Mouse (Mus musculus) heart, postnatal 14 days (tissue): ENCODE results near the gene Pi4kb. TPM values are rescaled to one million over a fixed set of nuclear protein-coding genes. Genes with fewer than 3 reads are reported as not detected.
"Not testable (repeated sequence)": the region's sequence is repeated elsewhere in the genome, so short reads cannot be mapped to it uniquely, and the experiment has no call there.

Experiments
- DNase-seq, 2 experiments: peaks; one replicate each; pipeline ENCODE4 v3.0.0; 2021 to 2022
- intact Hi-C: fragments of 180-260 bp; cut with DNase I; formaldehyde crosslinking; loops from one replicate; pipeline ENCODE4 v1.15.1; 2025
- total RNA-seq, 2 experiments: library from RNA; stranded (reverse); gene quantifications; 2 replicates each; pipeline ENCODE4 v1.2.3; 2021

Gene Pi4kb
- total RNA-seq, 2 experiments from 2014 or later, result 33.5 to 35.3 TPM

DNA sequence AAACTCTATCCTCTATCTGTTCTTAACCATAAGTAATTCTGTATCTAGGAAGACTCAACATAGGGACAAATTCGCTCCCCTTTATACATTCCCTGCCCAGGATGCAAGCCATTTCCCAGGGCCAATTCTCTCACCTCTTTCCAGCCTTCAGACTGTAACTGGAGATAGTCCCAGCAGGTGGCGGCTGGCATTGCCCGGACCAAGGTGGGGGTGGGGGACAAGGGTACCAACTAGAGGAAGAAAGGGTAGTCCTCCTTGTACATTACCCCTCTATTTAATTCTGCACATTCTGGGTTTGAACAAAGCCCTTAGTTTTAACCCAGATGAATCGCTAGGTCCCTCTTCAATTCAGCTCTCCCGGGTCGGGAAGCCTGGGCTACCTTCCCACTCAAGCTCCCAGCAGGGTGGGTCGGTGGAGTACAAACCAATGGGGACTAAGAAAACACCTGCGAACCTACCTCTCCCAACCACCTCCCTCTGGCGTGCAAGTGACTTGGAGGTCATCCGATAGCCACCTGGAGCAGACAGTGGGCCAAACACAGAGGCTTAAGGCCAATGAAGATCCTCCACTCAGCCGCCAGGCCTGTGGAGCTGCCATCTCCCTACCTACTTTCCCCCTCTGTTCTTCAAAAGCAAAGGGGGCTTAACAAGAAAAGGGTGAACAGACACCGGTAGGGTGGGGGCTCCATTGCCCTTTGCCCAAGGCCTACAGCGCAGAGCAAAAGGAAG lies 39.3 kb downstream of the Pi4kb start:
- peak in 1 of 2 experiments; percentile 21 for DNase-seq
- intact Hi-C loops, result no loop called here

DNA sequence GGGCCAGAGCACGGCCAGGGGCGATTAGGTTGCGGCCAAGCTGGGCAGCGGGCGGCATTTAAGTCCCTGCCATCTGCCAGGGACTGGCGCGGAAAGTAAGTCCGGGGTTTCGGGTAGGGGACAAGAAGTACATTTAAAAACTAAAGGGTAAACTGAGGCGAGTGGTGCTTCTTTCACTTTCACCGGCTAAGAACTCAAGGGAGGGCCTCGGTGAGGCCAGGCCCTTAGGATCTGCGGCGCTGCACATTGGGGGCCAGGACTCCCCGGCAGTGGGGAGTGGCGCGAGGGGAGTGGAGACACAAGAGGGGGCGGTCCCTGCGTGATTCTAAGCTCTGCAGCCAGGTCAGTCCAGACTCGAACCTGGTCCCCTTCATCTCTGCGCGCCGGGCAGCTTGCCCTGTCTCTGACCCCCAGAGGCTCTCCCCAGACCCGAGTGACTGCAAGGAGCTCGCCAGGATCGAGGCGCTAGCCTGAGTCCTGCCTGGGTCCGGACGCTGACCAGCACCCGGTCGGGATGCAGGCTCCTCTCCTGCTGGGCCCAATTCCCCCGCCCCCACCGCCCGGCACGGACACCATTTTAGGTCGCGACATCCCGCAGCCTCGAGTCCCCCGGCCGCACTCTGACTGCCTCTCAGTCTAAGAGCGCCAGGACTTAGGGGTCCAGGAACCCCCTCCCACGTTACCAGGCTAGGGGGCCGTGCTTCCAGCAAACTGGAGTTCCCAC lies 40.1 kb downstream of the Pi4kb start:
- intact Hi-C loops, result no loop called here
- DNase-seq, result peak; percentile 48 to 51

DNA sequence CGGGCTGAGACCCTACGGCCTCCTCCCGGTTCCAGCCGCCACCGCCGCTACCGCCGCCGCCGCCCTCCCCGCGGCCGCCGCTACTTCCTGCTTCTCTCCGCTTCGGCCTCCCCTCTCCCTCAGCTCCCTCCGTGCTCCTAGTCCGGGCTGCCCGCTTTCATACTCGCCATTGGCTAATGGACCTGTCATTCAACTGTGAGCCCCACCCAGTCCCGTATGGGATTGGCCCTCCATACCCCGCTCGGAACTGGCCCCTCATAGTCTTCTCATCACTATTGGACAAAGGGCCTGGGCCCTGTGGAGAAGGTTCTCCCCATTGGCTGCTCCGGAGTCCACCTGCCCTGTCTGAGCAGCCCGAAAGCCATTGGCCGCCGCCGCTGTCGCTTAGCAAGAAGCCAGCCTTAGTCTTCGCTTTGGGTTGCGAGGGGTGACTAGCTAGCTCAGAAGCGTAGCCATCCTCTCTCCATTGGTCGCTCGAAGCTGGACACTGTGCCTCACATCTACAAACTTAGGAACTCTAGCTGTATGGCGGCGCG lies 40.9 kb downstream of the Pi4kb start, which contains the start of gene Zfp687:
Gene Zfp687, minus strand, starts transcription at position 112 of the 536 bp plus-strand sequence.
- peak; percentile 98 to 99 for DNase-seq
- intact Hi-C loops, result no loop called here

DNA sequence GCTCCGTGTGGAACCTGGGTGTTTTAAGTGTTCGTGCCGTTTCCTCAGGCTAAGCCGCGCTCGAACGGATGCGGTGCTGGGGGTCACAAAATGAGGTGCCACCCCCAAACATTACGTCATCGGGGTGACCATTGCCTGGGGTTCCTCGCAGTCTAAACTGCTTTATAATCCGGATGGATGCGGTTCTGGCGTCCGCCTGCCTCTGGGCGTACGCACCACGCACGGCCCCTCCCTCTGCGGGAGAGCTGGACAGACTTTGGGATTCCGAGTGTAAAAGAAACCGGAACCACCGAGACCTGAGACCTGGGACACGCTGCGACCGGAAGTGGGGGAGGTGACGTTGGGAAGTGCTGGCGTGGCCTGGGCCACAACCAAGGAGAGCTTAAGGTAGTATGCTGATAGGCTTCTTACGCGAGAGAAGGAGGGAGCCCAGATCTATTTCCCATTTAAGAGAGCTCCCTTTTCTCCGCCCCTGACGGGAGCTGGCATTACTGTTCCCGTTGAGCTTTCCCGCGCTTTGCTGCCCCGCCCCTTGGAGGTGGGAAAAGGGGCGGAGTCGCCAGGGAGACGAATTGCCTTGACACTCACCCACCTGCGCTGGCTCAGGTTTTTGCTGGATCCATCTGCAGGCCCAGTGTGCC lies 41.5 kb downstream of the Pi4kb start:
- DNase-seq, result peak; percentile 91 to 93
- intact Hi-C loops, result no loop called here

DNA sequence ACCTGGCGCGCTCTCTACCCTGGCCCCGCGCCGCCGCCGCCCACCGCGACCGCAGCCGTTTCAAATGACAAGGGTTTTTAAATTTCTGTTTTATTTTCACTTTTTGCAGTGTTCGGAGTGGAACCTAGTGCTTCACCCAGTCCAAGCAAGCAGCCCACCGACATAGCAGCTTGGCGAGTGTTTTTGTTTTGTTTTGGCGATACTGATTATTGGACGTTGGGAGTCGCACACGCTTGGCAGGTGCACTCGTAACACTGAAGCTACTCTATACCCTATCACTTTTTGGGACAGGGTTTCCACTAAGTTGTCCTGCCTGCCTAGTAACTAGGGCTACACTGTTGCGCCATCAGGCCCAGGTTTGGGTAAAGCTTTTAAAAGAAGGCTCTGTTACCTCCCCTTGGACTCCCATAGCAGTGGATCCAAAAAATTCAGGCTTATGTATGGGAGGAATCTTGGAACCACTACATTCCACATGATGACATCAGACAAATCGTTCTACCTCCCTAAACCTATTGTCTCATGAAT lies 42.1 kb downstream of the Pi4kb start:
- intact Hi-C loops, result no loop called here
- DNase-seq, result no peak

DNA sequence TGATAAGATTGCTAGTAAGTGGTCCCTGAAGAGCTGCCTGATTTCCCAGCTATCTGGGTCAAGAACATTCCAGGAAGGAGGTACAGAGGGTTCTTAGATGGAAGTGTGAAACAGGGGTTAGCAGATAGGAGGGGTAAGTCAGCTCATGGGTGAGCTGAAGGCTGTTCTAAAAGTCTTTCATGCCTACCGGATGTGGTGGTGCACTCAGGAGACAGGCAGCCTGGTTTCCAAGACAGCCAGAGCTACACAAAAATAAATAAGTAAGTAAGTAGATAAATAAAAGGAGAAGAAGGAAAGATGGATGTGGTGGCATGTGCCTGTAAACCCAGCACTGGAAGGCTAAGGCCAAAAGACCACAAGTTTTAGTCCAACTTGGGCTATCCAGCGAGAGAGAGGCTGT lies 44.2 kb downstream of the Pi4kb start:
- intact Hi-C loops, result no loop called here
- DNase-seq, result no peak

DNA sequence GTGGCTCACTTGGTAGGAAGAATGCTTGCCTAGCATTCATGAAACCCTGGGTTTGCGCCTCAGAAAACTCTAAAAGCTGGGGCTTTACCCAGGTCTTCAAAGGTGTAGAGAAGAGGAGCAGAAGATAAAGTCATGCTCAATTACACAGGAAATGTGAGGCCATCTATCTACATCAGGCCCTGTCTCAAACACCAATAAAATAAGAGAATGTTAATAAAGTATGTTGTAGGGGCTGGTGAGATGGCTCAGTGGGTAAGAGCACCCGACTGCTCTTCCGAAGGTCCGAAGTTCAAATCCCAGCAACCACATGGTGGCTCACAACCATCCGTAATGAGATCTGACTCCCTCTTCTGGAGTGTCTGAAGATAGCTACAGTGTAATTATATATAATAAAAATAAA lies 46.4 kb downstream of the Pi4kb start:
- DNase-seq, intact Hi-C loops: not testable (repeated sequence)

DNA sequence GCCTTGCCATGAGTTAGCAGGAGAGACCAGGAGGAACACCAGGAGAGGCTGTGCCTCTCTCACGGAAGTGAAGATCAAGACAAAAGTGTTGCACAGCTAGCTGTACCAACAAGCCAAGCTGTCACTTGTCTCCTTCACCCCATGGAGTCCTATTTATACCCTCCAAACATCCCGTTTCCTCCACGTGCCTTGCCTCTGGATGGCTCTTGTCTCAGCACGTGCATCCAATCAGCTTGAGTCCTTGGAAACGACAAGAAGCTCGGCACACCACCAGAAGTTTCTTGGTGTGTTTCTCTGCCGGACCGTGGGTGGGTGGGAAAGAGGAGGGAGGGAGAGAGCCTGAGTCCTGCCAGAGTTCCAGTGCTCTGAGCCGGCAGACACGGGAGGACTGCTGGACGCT lies 50.0 kb downstream of the Pi4kb start:
- intact Hi-C loops, result no loop called here
- DNase-seq, result peak; percentile 51 to 74

DNA sequence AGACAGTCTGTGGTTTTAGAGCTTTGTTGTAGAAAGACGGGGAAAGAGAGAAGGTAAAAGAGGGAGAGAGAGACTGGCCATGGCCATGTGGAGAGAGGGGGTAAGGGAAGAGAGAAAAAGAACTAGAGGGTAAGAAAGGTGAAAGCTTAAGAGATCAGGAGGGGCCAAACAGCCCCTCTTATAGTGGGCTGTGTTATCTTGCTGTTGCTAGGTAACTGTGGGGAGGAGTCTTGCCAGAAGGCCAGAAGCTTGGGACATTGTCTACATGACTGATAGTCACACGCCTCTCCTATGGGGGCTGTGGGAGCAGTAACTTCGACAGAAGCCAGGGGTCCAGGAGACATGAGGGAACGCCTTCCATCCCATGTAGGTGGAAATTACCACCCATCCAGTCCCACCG lies 50.7 kb downstream of the Pi4kb start:
- DNase-seq, result no peak
- intact Hi-C loops, result no loop called here

DNA sequence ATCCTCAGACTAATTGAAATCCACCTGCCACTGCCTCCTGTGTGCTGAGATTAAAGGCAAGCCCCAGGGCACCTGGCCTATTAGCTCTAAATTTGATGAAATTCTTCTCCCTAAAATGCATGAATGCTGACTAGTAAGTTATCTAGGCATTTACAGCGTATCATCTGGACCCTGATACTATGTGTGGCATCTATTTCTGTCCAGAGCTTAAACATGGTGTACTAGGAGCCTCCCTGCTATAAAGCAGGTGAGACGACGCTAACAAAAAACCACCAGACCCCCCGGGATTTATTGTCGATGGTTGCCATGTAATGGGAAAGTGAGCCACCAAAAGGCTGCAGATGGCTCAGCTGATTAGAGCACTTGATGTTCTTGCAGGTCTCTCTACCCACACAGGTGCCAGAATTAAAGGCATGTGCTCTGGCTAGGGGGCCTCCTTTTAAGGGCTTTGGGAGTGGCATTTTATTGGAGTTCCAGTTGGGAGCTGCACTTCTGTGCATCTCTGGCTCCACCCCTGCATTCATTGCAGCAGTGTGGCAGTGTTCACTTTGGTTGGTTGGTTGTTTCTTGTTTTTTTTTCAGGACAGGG lies 52.6 kb downstream of the Pi4kb start:
- intact Hi-C loops, result no loop called here
- DNase-seq, result no peak

DNA sequence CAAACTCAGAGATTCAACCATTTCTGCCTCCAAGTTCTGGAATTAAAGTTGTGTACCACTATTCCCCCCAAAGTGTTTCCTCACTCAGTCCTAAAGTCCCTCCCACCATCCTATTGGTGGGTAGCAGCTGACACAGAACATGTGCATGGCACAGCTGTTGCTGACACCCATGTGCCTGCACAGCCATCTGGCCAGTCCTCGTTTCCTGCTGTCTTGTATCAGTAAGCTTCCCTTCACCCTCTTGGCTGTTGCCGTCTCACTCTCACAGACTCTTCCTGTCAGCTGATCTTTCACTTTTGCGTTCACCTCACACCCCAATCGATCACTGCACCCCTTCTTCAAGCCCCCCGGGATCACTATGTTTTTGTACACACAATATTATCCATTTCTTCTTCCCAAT lies 53.2 kb downstream of the Pi4kb start:
- intact Hi-C loops, result no loop called here
- no peak for DNase-seq

DNA sequence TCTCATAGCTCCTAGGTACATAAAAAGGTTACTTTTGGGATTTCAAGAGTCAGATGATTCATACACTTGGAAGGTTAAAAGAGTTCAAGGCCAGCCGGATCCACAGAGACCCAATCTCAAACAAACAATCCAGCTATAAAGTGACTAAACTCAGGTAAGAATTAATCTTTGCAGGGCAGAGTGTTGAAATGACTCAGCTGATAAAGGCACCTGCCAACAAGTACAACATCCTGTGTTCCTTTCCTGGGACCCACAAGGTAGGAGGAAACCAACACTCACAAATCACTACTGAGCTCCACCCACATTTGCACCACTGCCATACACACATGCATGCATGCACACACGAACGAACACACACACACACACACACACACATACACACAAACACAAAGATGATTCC lies 54.1 kb downstream of the Pi4kb start:
- no peak for DNase-seq
- intact Hi-C loops, result no loop called here

DNA sequence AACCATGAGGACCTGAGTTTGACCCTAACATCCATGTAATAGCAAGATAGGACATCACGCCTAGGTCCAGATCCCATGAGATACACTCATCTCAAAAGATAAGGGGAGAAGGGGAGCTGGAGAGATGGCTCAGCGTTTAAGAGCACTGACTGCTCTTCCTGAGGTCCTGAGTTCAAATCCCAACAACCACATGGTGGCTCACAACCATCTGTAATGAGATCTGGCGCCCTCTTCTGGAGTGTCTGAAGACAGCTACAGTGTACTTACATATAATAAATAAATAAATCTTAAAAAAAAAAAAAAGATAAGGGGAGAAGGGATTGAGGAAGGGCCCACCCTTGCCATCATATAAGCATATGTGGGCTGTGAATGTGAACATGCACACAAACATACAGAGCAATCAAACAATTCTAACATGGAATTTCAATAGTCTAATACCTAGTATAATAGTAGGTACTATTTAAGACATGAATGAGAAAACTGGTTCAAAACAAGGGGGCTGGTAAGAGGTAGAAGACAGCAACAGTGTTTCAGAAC lies 54.8 kb downstream of the Pi4kb start:
- DNase-seq, intact Hi-C loops: not testable (repeated sequence)

DNA sequence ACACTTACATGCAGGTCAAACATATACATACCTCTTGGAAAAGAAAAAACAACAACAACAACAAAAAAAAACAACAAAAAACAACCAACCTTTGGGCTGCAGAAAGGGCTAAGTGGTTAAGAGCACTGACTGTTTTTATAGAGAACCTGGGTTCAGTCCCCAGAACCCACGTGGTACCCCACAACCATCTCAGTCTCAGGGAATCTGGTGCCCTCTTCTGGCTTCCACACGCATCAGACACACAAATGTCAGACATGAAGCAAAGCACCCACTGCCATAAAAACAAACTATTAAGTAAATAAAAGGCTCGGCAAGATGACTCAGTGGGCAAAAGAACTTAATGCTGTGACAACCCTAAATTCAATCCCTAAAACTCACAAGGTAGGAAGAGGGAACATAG lies 55.4 kb downstream of the Pi4kb start:
- intact Hi-C loops, result no loop called here
- DNase-seq, result no peak

DNA sequence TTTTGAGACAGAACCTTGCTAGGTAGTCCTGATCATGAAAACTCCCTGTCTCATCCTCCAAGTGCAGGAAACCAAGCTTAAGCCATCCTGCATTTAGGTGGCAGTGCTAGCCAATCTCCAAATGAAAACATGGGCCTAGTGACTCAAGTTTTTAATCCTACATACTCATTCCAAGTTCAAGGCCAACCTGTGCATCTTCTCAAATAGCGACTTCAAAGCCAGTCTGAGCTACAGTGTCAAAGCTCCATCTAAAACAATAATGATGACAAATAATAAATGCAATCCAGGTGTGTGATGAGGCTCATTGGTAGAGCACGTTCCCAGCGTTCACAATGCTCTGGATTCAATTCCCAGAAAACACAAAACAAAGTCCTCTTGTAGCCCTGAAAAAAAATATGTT lies 67.1 kb downstream of the Pi4kb start:
- DNase-seq, result no peak
- intact Hi-C loops, result no loop called here

DNA sequence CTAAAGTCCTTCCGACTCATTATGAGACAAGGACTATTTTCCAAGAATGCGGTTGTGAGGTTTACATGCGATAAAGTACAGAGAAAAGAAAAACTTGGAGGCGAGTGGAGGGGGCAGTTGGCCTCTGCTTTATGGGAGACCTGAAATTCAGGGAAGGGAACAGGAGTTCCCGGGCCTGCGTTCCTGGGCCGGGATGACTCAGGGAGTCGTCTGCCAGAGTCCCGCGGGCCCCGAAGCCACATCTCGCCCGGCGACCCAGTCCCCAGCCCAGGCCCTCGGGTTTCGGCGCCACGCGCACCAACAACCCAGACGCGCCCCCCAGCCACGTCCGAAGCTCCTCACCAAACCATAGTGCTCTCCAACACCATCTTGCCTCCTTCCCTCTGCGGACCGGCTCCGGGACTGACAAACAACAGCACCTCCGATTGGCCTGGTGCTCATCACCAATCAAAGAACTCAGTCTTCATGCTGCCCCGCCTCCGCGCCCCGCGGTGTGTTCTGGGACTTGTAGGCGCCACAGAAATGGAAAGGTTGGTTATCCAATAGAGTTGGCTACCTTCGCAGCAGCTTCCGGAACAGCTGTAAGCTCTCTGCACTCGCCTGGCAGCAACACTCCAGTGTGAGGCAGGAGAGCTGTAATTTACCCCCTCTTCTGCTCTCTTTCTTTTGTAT lies 67.8 kb downstream of the Pi4kb start, which contains the start of gene Psmd4:
Gene Psmd4, minus strand, starts transcription at position 449 of the 672 bp plus-strand sequence.
- intact Hi-C loops, result no loop called here

DNA sequence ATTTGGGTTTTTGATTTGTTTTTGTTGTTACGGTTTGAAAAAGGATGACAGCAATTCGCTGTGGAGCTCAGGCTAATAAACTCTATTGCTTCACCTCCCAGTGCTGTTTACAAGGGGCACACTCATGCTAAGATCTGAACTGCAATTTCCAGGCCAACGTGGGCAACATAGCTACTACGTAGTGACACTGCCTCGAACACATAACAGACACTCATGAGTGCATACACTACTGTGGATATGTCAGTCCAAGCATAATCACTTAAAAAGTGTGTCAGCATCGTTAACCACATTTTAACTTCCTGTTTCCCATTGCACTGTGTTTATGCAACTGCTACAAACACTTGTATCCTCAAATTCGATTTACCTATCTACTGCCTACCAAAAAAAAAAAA lies 68.3 kb downstream of the Pi4kb start:
- DNase-seq, result no peak
- intact Hi-C loops, result no loop called here

More for the DNA sequence above, 67.8 kb downstream of the Pi4kb start, which contains the start of gene Psmd4:
- peak; percentile 95 to 98 for DNase-seq

DNA sequence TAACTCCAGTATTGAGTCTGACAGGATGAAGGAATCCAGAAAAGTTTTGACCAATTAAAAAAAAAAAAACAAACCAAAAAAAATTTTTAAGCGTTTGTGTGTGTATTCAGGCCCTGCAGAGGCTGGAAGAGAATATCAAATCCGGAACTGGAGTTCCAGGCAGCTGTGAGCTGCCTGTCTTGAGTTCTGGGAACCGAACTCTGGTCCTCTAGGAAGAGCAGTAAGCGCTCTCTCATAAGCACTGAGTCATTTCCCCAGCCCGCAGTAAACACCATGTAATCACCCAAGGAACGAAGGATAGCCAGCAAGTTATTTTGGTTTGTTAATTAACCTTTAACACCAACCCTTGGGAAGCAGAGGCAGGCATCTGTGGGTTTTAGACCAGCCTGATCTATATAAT lies 68.7 kb downstream of the Pi4kb start:
- no peak for DNase-seq
- intact Hi-C loops, result no loop called here

DNA sequence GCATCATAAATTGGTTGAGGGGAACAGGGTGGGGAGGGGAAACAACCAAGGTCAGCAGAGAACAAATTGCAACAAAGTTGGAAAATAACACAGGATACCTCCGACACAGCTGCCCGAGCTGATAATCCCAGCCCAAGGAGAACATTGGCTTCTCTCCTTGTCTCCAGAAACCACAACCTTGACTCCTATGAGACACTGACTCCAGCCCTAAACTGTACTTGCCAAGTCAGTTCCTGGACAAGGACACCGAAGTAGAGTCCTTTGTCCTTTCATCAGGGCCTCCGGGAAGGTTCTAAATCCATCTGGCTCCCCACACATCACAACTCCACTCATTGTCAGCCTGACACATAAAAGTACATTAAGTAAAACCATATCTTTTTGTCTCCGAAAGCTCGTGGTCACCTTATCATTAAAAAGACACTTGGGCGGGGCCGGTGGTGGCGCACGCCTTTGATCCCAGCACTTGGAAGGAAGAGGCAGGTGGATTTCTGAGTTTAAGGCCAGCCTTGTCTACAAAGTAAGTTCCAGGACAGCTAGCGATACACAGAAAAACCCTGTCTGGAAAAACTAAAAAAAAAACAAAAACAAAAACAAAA lies 72.0 kb downstream of the Pi4kb start:
- DNase-seq, result no peak
- intact Hi-C loops, result no loop called here
